Mouse (Mus musculus) lung, embryonic 15.5 days (tissue): Measurements from ENCODE around the gene Gpc5. TPM values are rescaled to one million over a fixed set of nuclear protein-coding genes. Genes with fewer than 3 reads are reported as not detected.

ENCODE experiments used
- ATAC-seq: fragments of 200-750 bp; cut with Nextera tagmentation; 2 replicates; pipeline ENCODE4 v1.8.0; 2017; ENCODE audit warnings: moderate number of reproducible peaks, borderline replicate concordance; ENCODE audit not compliant: low FRiP score, low TSS enrichment; ENCODE audit errors: extremely low read depth
- H3K27ac ChIP-seq: fragments of 300-500 bp; sonication (generic); 2 replicates; pipeline ENCODE4 v1.5.1; 2015; ENCODE audit warnings: moderate library complexity, mild to moderate bottlenecking, inconsistent platforms
- H3K27me3 ChIP-seq: fragments of 300-500 bp; sonication (generic); 2 replicates; pipeline ENCODE4 v1.6.1; 2015; ENCODE audit warnings: inconsistent platforms
- H3K36me3 ChIP-seq: fragments of 300-500 bp; sonication (generic); 2 replicates; pipeline ENCODE4 v1.6.1; 2015; ENCODE audit warnings: inconsistent platforms
- H3K4me1 ChIP-seq: fragments of 300-500 bp; sonication (generic); 2 replicates; pipeline ENCODE4 v1.6.1; 2015; ENCODE audit warnings: inconsistent platforms
- H3K4me2 ChIP-seq: fragments of 300-500 bp; sonication (generic); 2 replicates; pipeline ENCODE4 v1.6.1; 2015; ENCODE audit warnings: inconsistent platforms, mild to moderate bottlenecking, moderate library complexity
- H3K4me3 ChIP-seq: fragments of 300-500 bp; sonication (generic); 2 replicates; pipeline ENCODE4 v1.5.1; 2015; ENCODE audit warnings: mild to moderate bottlenecking, inconsistent platforms
- H3K9ac ChIP-seq: fragments of 300-500 bp; sonication (generic); 2 replicates; pipeline ENCODE4 v1.6.1; 2015; ENCODE audit warnings: inconsistent platforms
- H3K9me3 ChIP-seq: fragments of 300-500 bp; sonication (generic); 2 replicates; pipeline ENCODE4 v1.6.1; 2016; ENCODE audit warnings: inconsistent platforms
- whole genome bisulfite sequencing: fragments of 180-500 bp; shearing (Covaris S2); methylation state at CpG from one replicate; pipeline ENCODE4 v1.1.7; 2015; 5-methylcytosine and 5-hydroxymethylcytosine counted together
- polyA plus RNA-seq: library from polyadenylated mRNA; unstranded; fragments of >200 nt; fragmentation: Nextera tagmentation; extraction: Ambion mirVana; gene quantifications from 2 replicates; pipeline ENCODE4 v1.2.1, GENCODE M21; 2015

Gpc5 gene
- polyA plus RNA-seq, 1 experiment from 2014 or later: 0.12 TPM

- no peak overlapping the region for H3K4me2 ChIP-seq
- H3K4me3 ChIP-seq: no peak overlapping the region
- no peaks in the 10 kb centered on the region for H3K4me1 ChIP-seq
- no peaks in the 10 kb centered on the region for H3K36me3 ChIP-seq
- no peak for ATAC-seq
- H3K27ac ChIP-seq: no peak overlapping the region
- no peaks in the 10 kb centered on the region for H3K9me3 ChIP-seq
- H3K9ac ChIP-seq: no peak overlapping the region
- H3K27me3 ChIP-seq: no peaks in the 10 kb centered on the region
- WGBS: 60% methylated on average over 3 of the region's 3 CpGs
Observed at GRCm38 (mm10) chr14:115391831-115392230, 299.8 kb downstream of the Gpc5 start.

GRCm38 (mm10) chr14:115392894-115393524 is 301.0 kb downstream of the Gpc5 start:
- Histone ChIP-seq H3K27ac (no peak overlapping the region), H3K36me3 (no peaks in the 10 kb centered on the region), H3K27me3 (no peaks in the 10 kb centered on the region), H3K9me3 (no peaks in the 10 kb centered on the region), H3K4me1 (no peaks in the 10 kb centered on the region), H3K4me3 (no peak overlapping the region), H3K9ac (no peak overlapping the region), H3K4me2 (no peak overlapping the region)
- no peak for ATAC-seq
- WGBS: 45% methylated on average over 14 of the region's 14 CpGs

GRCm38 (mm10) chr14:115406596-115406995 is 314.6 kb downstream of the Gpc5 start:
- Histone ChIP-seq H3K27me3 (no peaks in the 10 kb centered on the region), H3K9me3 (no peaks in the 10 kb centered on the region), H3K4me2 (no peak overlapping the region), H3K4me1 (no peaks in the 10 kb centered on the region), H3K36me3 (no peaks in the 10 kb centered on the region), H3K4me3 (no peak overlapping the region), H3K9ac (no peak overlapping the region), H3K27ac (no peak overlapping the region)
- no peak for ATAC-seq
- 66% methylated on average over 5 of the region's 5 CpGs for WGBS

- 34% methylated on average over 2 of the region's 2 CpGs for WGBS
- H3K9me3 ChIP-seq: no peaks in the 10 kb centered on the region
- no peak for ATAC-seq
Observed at GRCm38 (mm10) chr14:115407309-115407930, 315.4 kb downstream of the Gpc5 start.

GRCm38 (mm10) chr14:115410881-115411280 is 318.9 kb downstream of the Gpc5 start:
- H3K9me3 ChIP-seq: no peaks in the 10 kb centered on the region
- H3K4me2 ChIP-seq: no peak overlapping the region
- no peak for ATAC-seq
- WGBS: 78% methylated on average over 1 of the region's 1 CpGs
- no peak overlapping the region for H3K4me3 ChIP-seq
- no peak overlapping the region for H3K27ac ChIP-seq
- no peaks in the 10 kb centered on the region for H3K4me1 ChIP-seq
- no peaks in the 10 kb centered on the region for H3K27me3 ChIP-seq
- H3K9ac ChIP-seq: no peak overlapping the region
- H3K36me3 ChIP-seq: no peaks in the 10 kb centered on the region

More at GRCm38 (mm10) chr14:115407309-115407930, 315.4 kb downstream of the Gpc5 start:
- Histone ChIP-seq H3K4me2 (no peak overlapping the region), H3K36me3 (no peaks in the 10 kb centered on the region), H3K4me3 (no peak overlapping the region), H3K27ac (no peak overlapping the region), H3K27me3 (no peaks in the 10 kb centered on the region), H3K4me1 (no peaks in the 10 kb centered on the region), H3K9ac (no peak overlapping the region)

- no peak overlapping the region for H3K4me2 ChIP-seq
- ATAC-seq: no peak
- no peaks in the 10 kb centered on the region for H3K36me3 ChIP-seq
- H3K4me1 ChIP-seq: no peaks in the 10 kb centered on the region
- H3K27me3 ChIP-seq: no peaks in the 10 kb centered on the region
- H3K27ac ChIP-seq: no peak overlapping the region
- H3K4me3 ChIP-seq: no peak overlapping the region
- H3K9ac ChIP-seq: no peak overlapping the region
- no peaks in the 10 kb centered on the region for H3K9me3 ChIP-seq
- WGBS: 74% methylated on average over 6 of the region's 6 CpGs
Observed at GRCm38 (mm10) chr14:115411513-115412174, 319.6 kb downstream of the Gpc5 start.

GRCm38 (mm10) chr14:115412821-115413220 is 320.8 kb downstream of the Gpc5 start:
- H3K9ac ChIP-seq: no peak overlapping the region
- no peak for ATAC-seq
- H3K4me2 ChIP-seq: no peak overlapping the region
- no peak overlapping the region for H3K27ac ChIP-seq
- 64% methylated on average over 3 of the region's 3 CpGs for WGBS
- H3K4me3 ChIP-seq: no peak overlapping the region
- no peaks in the 10 kb centered on the region for H3K4me1 ChIP-seq
- H3K36me3 ChIP-seq: no peaks in the 10 kb centered on the region
- no peaks in the 10 kb centered on the region for H3K9me3 ChIP-seq
- no peaks in the 10 kb centered on the region for H3K27me3 ChIP-seq

GRCm38 (mm10) chr14:115413429-115413828 is 321.4 kb downstream of the Gpc5 start:
- H3K9me3 ChIP-seq: no peaks in the 10 kb centered on the region
- H3K9ac ChIP-seq: no peak overlapping the region
- ATAC-seq: no peak
- H3K4me1 ChIP-seq: no peaks in the 10 kb centered on the region
- no peaks in the 10 kb centered on the region for H3K36me3 ChIP-seq
- H3K4me2 ChIP-seq: no peak overlapping the region
- H3K27me3 ChIP-seq: no peaks in the 10 kb centered on the region
- no peak overlapping the region for H3K27ac ChIP-seq
- H3K4me3 ChIP-seq: no peak overlapping the region
- WGBS: 73% methylated on average over 1 of the region's 1 CpGs

- H3K36me3 ChIP-seq: no peaks in the 10 kb centered on the region
- no peaks in the 10 kb centered on the region for H3K9me3 ChIP-seq
- H3K9ac ChIP-seq: no peak overlapping the region
- no peak overlapping the region for H3K4me3 ChIP-seq
- H3K27ac ChIP-seq: no peak overlapping the region
- no peaks in the 10 kb centered on the region for H3K4me1 ChIP-seq
- 66% methylated on average over 5 of the region's 5 CpGs for WGBS
- H3K4me2 ChIP-seq: no peak overlapping the region
- no peaks in the 10 kb centered on the region for H3K27me3 ChIP-seq
- ATAC-seq: no peak
Observed at GRCm38 (mm10) chr14:115414545-115414944, 322.5 kb downstream of the Gpc5 start.

- Histone ChIP-seq H3K4me2 (no peak overlapping the region), H3K36me3 (no peaks in the 10 kb centered on the region), H3K27ac (no peak overlapping the region), H3K9me3 (no peaks in the 10 kb centered on the region), H3K4me3 (no peak overlapping the region), H3K27me3 (no peaks in the 10 kb centered on the region), H3K9ac (no peak overlapping the region), H3K4me1 (no peaks in the 10 kb centered on the region)
- WGBS: 37% methylated on average over 3 of the region's 3 CpGs
- ATAC-seq: no peak
Observed at GRCm38 (mm10) chr14:115431967-115432366, 340.0 kb downstream of the Gpc5 start.

- Histone ChIP-seq H3K27me3 (no peaks in the 10 kb centered on the region), H3K27ac (no peak overlapping the region), H3K4me2 (no peak overlapping the region), H3K36me3 (no peaks in the 10 kb centered on the region), H3K4me1 (no peaks in the 10 kb centered on the region), H3K9me3 (no peaks in the 10 kb centered on the region), H3K9ac (no peak overlapping the region), H3K4me3 (no peak overlapping the region)
- 38% methylated on average over 3 of the region's 3 CpGs for WGBS
- ATAC-seq: no peak
Observed at GRCm38 (mm10) chr14:115432368-115432767, 340.4 kb downstream of the Gpc5 start.

- Histone ChIP-seq H3K27me3 (no peaks in the 10 kb centered on the region), H3K4me1 (no peaks in the 10 kb centered on the region), H3K4me3 (no peak overlapping the region), H3K36me3 (no peaks in the 10 kb centered on the region), H3K4me2 (no peak overlapping the region), H3K27ac (no peak overlapping the region), H3K9me3 (no peaks in the 10 kb centered on the region), H3K9ac (no peak overlapping the region)
- WGBS: 21% methylated on average over 2 of the region's 2 CpGs
- no peak for ATAC-seq
Observed at GRCm38 (mm10) chr14:115436617-115437016, 344.6 kb downstream of the Gpc5 start.
